Mouse (Mus musculus) cortical plate, adult 2 months (tissue): ENCODE measurements around the gene Zfp985.

Experiments used
- CTCF ChIP-seq: fragments of 200-500 bp; IDR thresholded peaks from 2 replicates; pipeline ENCODE4 v1.5.1; 2011; ENCODE audit warnings: mild to moderate bottlenecking, control low read depth, low read length; ENCODE audit not compliant: insufficient read depth; ENCODE audit errors: extremely low read depth
- POLR2A ChIP-seq: fragments of 200-500 bp; IDR thresholded peaks from 2 replicates; pipeline ENCODE4 v1.6.1; 2011; ENCODE audit warnings: mild to moderate bottlenecking, low read length, control low read depth; ENCODE audit not compliant: insufficient read depth; ENCODE audit errors: extremely low read depth

DNA sequence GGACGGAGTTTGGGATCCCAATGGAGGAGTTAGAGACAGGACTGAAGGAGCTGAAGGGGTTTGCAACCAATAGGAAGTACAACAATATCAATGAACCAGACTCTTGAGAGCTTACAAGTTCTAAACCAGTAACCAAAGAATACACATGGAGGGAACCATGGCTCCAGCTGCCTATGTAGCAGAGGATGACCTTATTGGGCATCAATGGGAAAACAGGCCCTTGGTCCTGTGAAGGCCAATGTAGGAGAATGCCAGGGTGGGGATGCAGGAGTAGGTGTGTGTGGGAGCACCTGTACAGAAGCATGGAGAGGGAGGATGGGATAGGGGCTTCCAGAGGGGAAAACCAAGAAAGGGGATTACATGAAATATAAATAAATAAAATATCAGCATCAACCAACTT is 48.8 kb downstream of the Zfp985 start:
- TF ChIP-seq CTCF: no peak
- TF ChIP-seq POLR2A: no peak
